Mouse (Mus musculus): ENCODE results near the gene Map7d2. TPM values are rescaled to one million over a fixed set of nuclear protein-coding genes. Genes with fewer than 3 reads are reported as not detected.
A peak's percentile ranks its signal among the peaks of the same experiment; 100 is the strongest.

The Map7d2 gene
- polyA plus RNA-seq, 1 experiment, result 2.7 TPM

GRCm38 (mm10) chrX:159526388-159526787, 112.0 kb downstream of the Map7d2 start, which contains the start of gene Bclaf3:
TSS of gene Bclaf3 (plus strand) at chrX:159526688.
- no peak within 1 kb of the TSS for H3K27ac ChIP-seq (ENCODE audit: control insufficient read depth, insufficient read depth, low read depth, low read length, poor library complexity)
- no peak within 1 kb of the TSS for H3K4me3 ChIP-seq (replicated peaks; ENCODE audit: control insufficient read depth, low read depth, low read length)
- TF ChIP-seq CTCF (IDR thresholded peaks at IDR 0.05; ENCODE audit: control insufficient read depth, insufficient read depth, low read length), result no peak
- TF ChIP-seq POLR2A (IDR thresholded peaks at IDR 0.05; ENCODE audit: borderline replicate concordance, control insufficient read depth, low read depth, low read length), result no peak
- WGBS, result 82% methylated on average over 6 of the region's 6 CpGs
- H3K4me1 ChIP-seq (ENCODE audit: control insufficient read depth, insufficient read depth, low read length), result no peaks in the 10 kb centered on the region

GRCm38 (mm10) chrX:159532427-159532810, 118.0 kb downstream of the Map7d2 start:
- WGBS, result 12% methylated on average over 28 of the region's 38 CpGs
- peak; percentile 75 for TF ChIP-seq CTCF (IDR thresholded peaks at IDR 0.05; ENCODE audit: control insufficient read depth, insufficient read depth, low read length)
- peak; percentile 28; the same call in 1 of the 2 replicates for TF ChIP-seq POLR2A (IDR thresholded peaks at IDR 0.05; ENCODE audit: borderline replicate concordance, control insufficient read depth, low read depth, low read length)
- H3K4me3 ChIP-seq (replicated peaks; ENCODE audit: control insufficient read depth, low read depth, low read length), result peak overlapping the region; percentile 84
- H3K27ac ChIP-seq (ENCODE audit: control insufficient read depth, insufficient read depth, low read depth, low read length, poor library complexity), result peak overlapping the region; percentile 94
- H3K4me1 ChIP-seq (ENCODE audit: control insufficient read depth, insufficient read depth, low read length), result no peaks in the 10 kb centered on the region

- TF ChIP-seq CTCF (IDR thresholded peaks at IDR 0.05; ENCODE audit: control insufficient read depth, insufficient read depth, low read length), result no peak
- no peak for TF ChIP-seq POLR2A (IDR thresholded peaks at IDR 0.05; ENCODE audit: borderline replicate concordance, control insufficient read depth, low read depth, low read length)
- Histone ChIP-seq H3K4me1 (ENCODE audit: control insufficient read depth, insufficient read depth, low read length) (no peaks in the 10 kb centered on the region), H3K4me3 (replicated peaks; ENCODE audit: control insufficient read depth, low read depth, low read length) (peak overlapping the region; percentile 84), H3K27ac (ENCODE audit: control insufficient read depth, insufficient read depth, low read depth, low read length, poor library complexity) (peak overlapping the region; percentile 94)
- 17% methylated on average over 27 of the region's 56 CpGs for WGBS
Measured at GRCm38 (mm10) chrX:159532811-159533462, 118.6 kb downstream of the Map7d2 start.

- Histone ChIP-seq H3K27ac (ENCODE audit: control insufficient read depth, insufficient read depth, low read depth, low read length, poor library complexity) (no peak overlapping the region), H3K4me1 (ENCODE audit: control insufficient read depth, insufficient read depth, low read length) (no peaks in the 10 kb centered on the region), H3K4me3 (replicated peaks; ENCODE audit: control insufficient read depth, low read depth, low read length) (no peak overlapping the region)
- TF ChIP-seq POLR2A (IDR thresholded peaks at IDR 0.05; ENCODE audit: borderline replicate concordance, control insufficient read depth, low read depth, low read length) (no peak), CTCF (IDR thresholded peaks at IDR 0.05; ENCODE audit: control insufficient read depth, insufficient read depth, low read length) (no peak)
- 91% methylated on average over 18 of the region's 18 CpGs for WGBS
Measured at GRCm38 (mm10) chrX:159541936-159542335, 127.6 kb downstream of the Map7d2 start.

- no peak for TF ChIP-seq POLR2A (IDR thresholded peaks at IDR 0.05; ENCODE audit: borderline replicate concordance, control insufficient read depth, low read depth, low read length)
- TF ChIP-seq CTCF (IDR thresholded peaks at IDR 0.05; ENCODE audit: control insufficient read depth, insufficient read depth, low read length), result no peak
- Histone ChIP-seq H3K4me1 (ENCODE audit: control insufficient read depth, insufficient read depth, low read length) (no peaks in the 10 kb centered on the region), H3K4me3 (replicated peaks; ENCODE audit: control insufficient read depth, low read depth, low read length) (no peak overlapping the region), H3K27ac (ENCODE audit: control insufficient read depth, insufficient read depth, low read depth, low read length, poor library complexity) (no peak overlapping the region)
- WGBS, result 62% methylated on average over 5 of the region's 5 CpGs
Measured at GRCm38 (mm10) chrX:159547093-159547492, 132.7 kb downstream of the Map7d2 start.

Other genes starting within 250 kb of the Map7d2 start
- gene Rps6ka3, start 204.3 kb upstream of the Map7d2 start, polyA plus RNA-seq (2011; ENCODE audit: insufficient read depth, insufficient read length, low replicate concordance, missing spikeins), result 10.7 and 13.4 TPM in 2 replicates
- gene Eif1ax, start 42.4 kb upstream of the Map7d2 start, polyA plus RNA-seq (2011; ENCODE audit: insufficient read depth, insufficient read length, low replicate concordance, missing spikeins), result 23.6 and 28.5 TPM in 2 replicates
- 7.8 and 14.6 TPM in 2 replicates for gene Bclaf3, start 112.1 kb downstream of the Map7d2 start, polyA plus RNA-seq (2011; ENCODE audit: insufficient read depth, insufficient read length, low replicate concordance, missing spikeins)
- 15.7 and 32.2 TPM in 2 replicates for gene Sh3kbp1, start 212.7 kb downstream of the Map7d2 start, polyA plus RNA-seq (2011; ENCODE audit: insufficient read depth, insufficient read length, low replicate concordance, missing spikeins)